Mouse (Mus musculus) cortical plate, adult 2 months (tissue): Measurements from ENCODE around the gene Hdac9.

Source experiments
- CTCF ChIP-seq: fragments of 200-500 bp; IDR thresholded peaks from 2 replicates; pipeline ENCODE4 v1.5.1; 2011; ENCODE audit warnings: mild to moderate bottlenecking, control low read depth, low read length; ENCODE audit not compliant: insufficient read depth; ENCODE audit errors: extremely low read depth
- POLR2A ChIP-seq: fragments of 200-500 bp; IDR thresholded peaks from 2 replicates; pipeline ENCODE4 v1.6.1; 2011; ENCODE audit warnings: mild to moderate bottlenecking, low read length, control low read depth; ENCODE audit not compliant: insufficient read depth; ENCODE audit errors: extremely low read depth

GRCm38 (mm10) chr12:34677110-34677509 lies 239.8 kb downstream of the Hdac9 start:
- TF ChIP-seq CTCF (no peak), POLR2A (no peak)
